Mouse (Mus musculus) midbrain, embryonic 15.5 days (tissue): ENCODE results near the gene Abca2. TPM values are rescaled to one million over a fixed set of nuclear protein-coding genes. Genes with fewer than 3 reads are reported as not detected.

Experiments
- ATAC-seq: fragments of 200-750 bp; cut with Nextera tagmentation; replicated peaks from 2 replicates; pipeline ENCODE4 v1.8.0; 2017; ENCODE audit warnings: moderate TSS enrichment
- H3K27ac ChIP-seq: fragments of 300-500 bp; sonication (generic); 2 replicates; pipeline ENCODE4 v1.5.1; 2015; ENCODE audit warnings: mild to moderate bottlenecking, inconsistent platforms
- H3K27me3 ChIP-seq: fragments of 300-500 bp; sonication (generic); replicated peaks from 2 replicates; pipeline ENCODE4 v1.6.1; 2015; ENCODE audit warnings: inconsistent platforms
- H3K36me3 ChIP-seq: fragments of 300-500 bp; sonication (generic); replicated peaks from 2 replicates; pipeline ENCODE4 v1.6.1; 2015; ENCODE audit warnings: inconsistent platforms
- H3K4me1 ChIP-seq: fragments of 300-500 bp; sonication (generic); 2 replicates; pipeline ENCODE4 v1.6.1; 2015; ENCODE audit warnings: inconsistent platforms
- H3K4me2 ChIP-seq: fragments of 300-500 bp; sonication (generic); 2 replicates; pipeline ENCODE4 v1.6.1; 2015; ENCODE audit warnings: inconsistent platforms, mild to moderate bottlenecking, moderate library complexity
- H3K4me3 ChIP-seq: fragments of 300-500 bp; sonication (generic); 2 replicates; pipeline ENCODE4 v1.5.1; 2015; ENCODE audit warnings: mild to moderate bottlenecking, inconsistent platforms
- H3K9ac ChIP-seq: fragments of 300-500 bp; sonication (generic); 2 replicates; pipeline ENCODE4 v1.6.1; 2015; ENCODE audit warnings: mild to moderate bottlenecking, inconsistent platforms
- H3K9me3 ChIP-seq: fragments of 300-500 bp; sonication (generic); 2 replicates; pipeline ENCODE4 v1.6.1; 2016; ENCODE audit warnings: inconsistent platforms
- WGBS: fragments of 180-500 bp; shearing (Covaris S2); methylation state at CpG from one replicate; pipeline ENCODE4 v1.1.7; 2015; ENCODE audit warnings: mixed read lengths; 5-methylcytosine and 5-hydroxymethylcytosine counted together
- microRNA-seq: library from miRNA; unstranded; fragments of <30 nt; microRNA quantifications from one replicate; pipeline ENCODE4, GENCODE M21; 2016
- polyA plus RNA-seq: library from polyadenylated mRNA; unstranded; fragments of >200 nt; fragmentation: Nextera tagmentation; extraction: Ambion mirVana; gene quantifications from 2 replicates; pipeline ENCODE4 v1.2.1, GENCODE M21; 2015

Gene Abca2
- polyA plus RNA-seq, 1 experiment from 2014 or later = 17.6 TPM

DNA sequence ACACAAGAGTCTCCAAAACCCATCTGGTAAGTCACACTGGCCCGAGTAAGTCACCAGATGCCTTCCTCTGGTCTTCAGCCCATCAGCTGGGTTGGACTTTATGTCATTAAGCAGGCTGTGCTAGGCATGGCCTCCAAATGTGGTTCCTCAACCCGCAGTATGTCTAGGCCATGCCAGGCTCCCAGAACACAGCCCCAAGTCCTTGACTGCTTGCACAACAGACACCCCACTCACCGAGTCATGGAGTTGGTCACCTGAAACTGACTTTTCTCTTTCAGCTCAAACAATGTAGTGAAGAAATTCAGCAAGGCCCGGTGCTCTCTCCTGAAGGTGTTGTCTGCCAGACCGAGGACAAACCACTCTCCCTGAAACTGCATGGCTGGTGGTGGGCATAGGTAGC lies 64.5 kb downstream of the Abca2 start:
- Histone ChIP-seq H3K36me3 (no peaks in the 10 kb centered on the region), H3K9ac (no peak overlapping the region), H3K4me2 (no peak overlapping the region), H3K9me3 (no peaks in the 10 kb centered on the region), H3K27me3 (no peaks in the 10 kb centered on the region), H3K4me3 (no peak overlapping the region), H3K4me1 (no peaks in the 10 kb centered on the region), H3K27ac (no peak overlapping the region)
- ATAC-seq = no peak
- WGBS = 90% methylated on average over 5 of the region's 5 CpGs

DNA sequence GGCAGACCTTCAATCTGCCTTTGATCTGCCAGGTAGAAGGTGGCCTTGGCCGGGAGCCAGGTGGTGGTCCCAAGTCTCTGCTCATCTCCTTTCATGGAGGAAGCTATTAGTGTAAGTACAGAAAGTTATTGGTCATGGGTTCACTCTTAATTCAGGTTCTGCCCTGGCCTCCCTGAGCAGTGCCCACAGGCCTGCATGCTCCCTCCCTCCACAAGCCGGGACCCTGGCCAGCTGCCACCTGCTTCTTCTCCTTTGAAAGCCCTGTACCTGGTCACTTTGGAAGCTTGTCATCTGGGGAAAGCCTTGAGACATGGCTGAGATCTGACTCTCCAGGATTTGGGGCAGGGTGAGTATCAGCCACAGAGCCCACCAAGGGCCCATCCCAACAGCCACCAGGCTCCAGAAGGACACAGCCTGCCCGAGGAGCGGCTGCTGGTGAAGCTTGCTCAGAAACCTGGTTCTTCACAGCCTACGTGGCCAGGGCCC lies 65.0 kb downstream of the Abca2 start, which contains the start of gene Lcn12:
Gene Lcn12 (minus strand): TSS at position 436 of the 486 bp plus-strand sequence.
- Histone ChIP-seq H3K4me1 (no peaks in the 10 kb centered on the region), H3K9ac (no peak within 1 kb of the TSS), H3K27me3 (no peaks in the 10 kb centered on the region), H3K27ac (no peak within 1 kb of the TSS), H3K9me3 (no peaks in the 10 kb centered on the region), H3K36me3 (no peaks in the 10 kb centered on the region), H3K4me3 (no peak within 1 kb of the TSS), H3K4me2 (no peak within 1 kb of the TSS)
- WGBS = 90% methylated on average over 5 of the region's 5 CpGs
- no peak for ATAC-seq

DNA sequence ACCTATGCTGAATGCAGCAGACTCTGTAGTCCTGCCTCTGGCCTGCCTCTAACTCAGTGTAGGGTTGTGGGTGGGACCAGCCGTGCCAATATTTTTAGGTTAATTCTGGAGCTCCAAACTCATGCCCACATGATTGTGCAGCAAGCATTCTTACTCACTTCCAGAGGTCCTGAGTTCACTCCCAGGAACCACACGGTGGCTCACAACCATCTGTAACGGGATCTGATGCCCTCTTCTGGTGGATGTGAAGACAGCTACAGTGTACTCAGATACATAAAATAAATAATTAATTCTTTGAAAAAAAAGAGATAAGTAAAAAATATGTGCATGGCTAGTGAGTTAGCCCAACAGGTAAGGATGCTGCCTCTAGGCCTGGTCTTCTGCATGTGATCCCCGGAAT lies 68.0 kb downstream of the Abca2 start:
- Histone ChIP-seq H3K9me3 (no peaks in the 10 kb centered on the region), H3K27me3 (no peaks in the 10 kb centered on the region), H3K9ac (no peak overlapping the region), H3K4me1 (peaks cover 9% of the 10 kb centered on the region), H3K4me3 (no peak overlapping the region), H3K36me3 (no peaks in the 10 kb centered on the region), H3K27ac (no peak overlapping the region), H3K4me2 (no peak overlapping the region)
- 45% methylated on average over 4 of the region's 4 CpGs for WGBS
- no peak for ATAC-seq

Small RNA genes lying within 50 kb of the gene (microRNA-seq; reads per million reads assigned to microRNA genes)
- gene Mir3087 = not detected

Other genes with a start within 250 kb of the Abca2 start
- 15.3 and 18.1 TPM in 2 replicates for gene Nrarp, start 247.9 kb upstream of the Abca2 start, polyA plus RNA-seq
- gene Tor4a, start 231.8 kb upstream of the Abca2 start, polyA plus RNA-seq = 1.9 and 2.0 TPM in 2 replicates
- gene Nelfb, start 217.2 kb upstream of the Abca2 start, polyA plus RNA-seq = 126 and 129 TPM in 2 replicates
- not detected in 2 replicates for gene Stpg3, start 214.1 kb upstream of the Abca2 start, polyA plus RNA-seq
- gene Fam166a, start 210.0 kb upstream of the Abca2 start, polyA plus RNA-seq = 0.43 and 0.78 TPM in 2 replicates
- gene Tubb4b, start 204.0 kb upstream of the Abca2 start, polyA plus RNA-seq = 364 and 396 TPM in 2 replicates
- not detected in 2 replicates for gene Slc34a3, start 194.3 kb upstream of the Abca2 start, polyA plus RNA-seq
- not detected in 2 replicates for gene Rnf224, start 191.9 kb upstream of the Abca2 start, polyA plus RNA-seq
- gene Rnf208, start 186.4 kb upstream of the Abca2 start, polyA plus RNA-seq = 148 and 150 TPM in 2 replicates
- 0.26 and 0.46 TPM in 2 replicates for gene Cysrt1, start 186.3 kb upstream of the Abca2 start, polyA plus RNA-seq
- 6.2 and 8.4 TPM in 2 replicates for gene AL732309.1, start 181.8 kb upstream of the Abca2 start, polyA plus RNA-seq
- 13.8 and 15.4 TPM in 2 replicates for gene Tmem203, start 173.3 kb upstream of the Abca2 start, polyA plus RNA-seq
- 16.7 and 16.9 TPM in 2 replicates for gene Tprn, start 166.1 kb upstream of the Abca2 start, polyA plus RNA-seq
- 186 and 197 TPM in 2 replicates for gene Ssna1, start 156.3 kb upstream of the Abca2 start, polyA plus RNA-seq
- gene Anapc2, start 156.2 kb upstream of the Abca2 start, polyA plus RNA-seq = 153 and 157 TPM in 2 replicates
- not detected in 2 replicates for gene Tmem210, start 140.6 kb upstream of the Abca2 start, polyA plus RNA-seq
- 0.14 and 0.23 TPM in 2 replicates for gene Lrrc26, start 138.8 kb upstream of the Abca2 start, polyA plus RNA-seq
- gene Grin1, start 109.5 kb upstream of the Abca2 start, polyA plus RNA-seq = 49.1 and 51.5 TPM in 2 replicates
- gene Man1b1, start 96.4 kb upstream of the Abca2 start, polyA plus RNA-seq = 44.3 and 50.3 TPM in 2 replicates
- 23.8 and 25.8 TPM in 2 replicates for gene Dpp7, start 72.3 kb upstream of the Abca2 start, polyA plus RNA-seq
- gene Uap1l1, start 63.0 kb upstream of the Abca2 start, polyA plus RNA-seq = 5.6 and 5.9 TPM in 2 replicates
- gene Sapcd2, start 56.4 kb upstream of the Abca2 start, polyA plus RNA-seq = 11.1 and 14.7 TPM in 2 replicates
- gene Entpd2, start 32.8 kb upstream of the Abca2 start, polyA plus RNA-seq = 2.7 and 3.3 TPM in 2 replicates
- gene Npdc1, start 29.4 kb upstream of the Abca2 start, polyA plus RNA-seq = 498 and 520 TPM in 2 replicates
- 0.17 and 0.41 TPM in 2 replicates for gene Fut7, start 5.4 kb upstream of the Abca2 start, polyA plus RNA-seq
- 3.3 and 3.9 TPM in 2 replicates for gene Clic3, start 28.1 kb downstream of the Abca2 start, polyA plus RNA-seq
- 119 and 128 TPM in 2 replicates for gene Paxx, start 32.4 kb downstream of the Abca2 start, polyA plus RNA-seq
- gene Ptgds, start 41.3 kb downstream of the Abca2 start, polyA plus RNA-seq = 822 and 843 TPM in 2 replicates
- not detected in 2 replicates for gene Lcn12, start 65.2 kb downstream of the Abca2 start, polyA plus RNA-seq
- 147 and 151 TPM in 2 replicates for gene Fbxw5, start 72.0 kb downstream of the Abca2 start, polyA plus RNA-seq
- gene C8g, start 73.0 kb downstream of the Abca2 start, polyA plus RNA-seq = 6.4 and 7.4 TPM in 2 replicates
- 18.9 and 21.2 TPM in 2 replicates for gene Traf2, start 118.2 kb downstream of the Abca2 start, polyA plus RNA-seq
- 352 and 378 TPM in 2 replicates for gene Edf1, start 129.1 kb downstream of the Abca2 start, polyA plus RNA-seq
- gene Mamdc4, start 146.1 kb downstream of the Abca2 start, polyA plus RNA-seq = 4.7 and 4.8 TPM in 2 replicates
- 155 and 162 TPM in 2 replicates for gene Phpt1, start 146.5 kb downstream of the Abca2 start, polyA plus RNA-seq
- 13.8 and 14.1 TPM in 2 replicates for gene Ajm1, start 153.1 kb downstream of the Abca2 start, polyA plus RNA-seq
- 71.3 and 75.7 TPM in 2 replicates for gene Rabl6, start 179.8 kb downstream of the Abca2 start, polyA plus RNA-seq
- 0.18 and 0.28 TPM in 2 replicates for gene Ccdc183, start 189.0 kb downstream of the Abca2 start, polyA plus RNA-seq
- gene Tmem141, start 193.3 kb downstream of the Abca2 start, polyA plus RNA-seq = 55.4 and 56.4 TPM in 2 replicates
- gene Fcna, start 199.3 kb downstream of the Abca2 start, polyA plus RNA-seq = 3.5 and 4.6 TPM in 2 replicates
- not detected in 2 replicates for gene Lcn8, start 224.4 kb downstream of the Abca2 start, polyA plus RNA-seq
- gene Lcn5, start 229.2 kb downstream of the Abca2 start, polyA plus RNA-seq = not detected in 2 replicates
- not detected in 2 replicates for gene Lcn6, start 248.1 kb downstream of the Abca2 start, polyA plus RNA-seq